Mouse (Mus musculus) megakaryocyte, adult 5-6 weeks (primary cell): ENCODE measurements around the gene Rmi2. TPM values are rescaled to one million over a fixed set of nuclear protein-coding genes. Genes with fewer than 3 reads are reported as not detected.
A peak's percentile ranks its signal among the peaks of the same experiment; 100 is the strongest.
"Not testable (repeated sequence)": the region's sequence is repeated elsewhere in the genome, so short reads cannot be mapped to it uniquely, and the experiment has no call there.

Source experiments
- ATAC-seq: 2 replicates; pipeline ENCODE4 v1.8.0; 2016; ENCODE audit warnings: mild to moderate bottlenecking, inconsistent platforms; ENCODE audit not compliant: poor library complexity, severe bottlenecking
- total RNA-seq, 2 experiments: library from RNA; stranded (forward) in 1 of 2; stranded (reverse) in 1 of 2; fragments of 153-499, 151-499 nt in 1 of 2; fragments of 221-1000, 200-1000 nt in 1 of 2; gene quantifications; 2 replicates each; pipeline versions ENCODE4 v1.2.3 to v1.2.4; 2015 to 2017

Gene Rmi2
- total RNA-seq, 2 experiments from 2014 or later = 2.9 to 4.8 TPM

DNA sequence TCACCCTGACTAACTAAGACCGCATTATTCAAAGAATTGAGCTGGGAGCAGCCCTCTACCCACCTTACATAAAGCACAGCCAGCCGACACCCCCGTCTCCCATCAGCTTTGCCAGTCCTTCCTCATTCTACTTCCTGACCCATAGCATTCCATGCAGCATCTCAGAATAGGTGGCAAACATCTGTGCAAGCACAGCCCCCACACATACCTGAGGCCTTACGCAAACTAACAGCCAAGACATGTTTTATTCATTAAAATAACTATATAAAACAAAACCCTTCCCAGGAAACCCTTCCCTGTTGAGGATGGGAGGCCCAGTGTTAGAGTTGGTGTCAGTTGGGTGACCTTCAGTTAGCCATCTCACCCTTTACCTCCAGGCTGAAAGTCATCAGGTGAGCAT, 9.0 kb upstream of the Rmi2 start:
- ATAC-seq = no peak

DNA sequence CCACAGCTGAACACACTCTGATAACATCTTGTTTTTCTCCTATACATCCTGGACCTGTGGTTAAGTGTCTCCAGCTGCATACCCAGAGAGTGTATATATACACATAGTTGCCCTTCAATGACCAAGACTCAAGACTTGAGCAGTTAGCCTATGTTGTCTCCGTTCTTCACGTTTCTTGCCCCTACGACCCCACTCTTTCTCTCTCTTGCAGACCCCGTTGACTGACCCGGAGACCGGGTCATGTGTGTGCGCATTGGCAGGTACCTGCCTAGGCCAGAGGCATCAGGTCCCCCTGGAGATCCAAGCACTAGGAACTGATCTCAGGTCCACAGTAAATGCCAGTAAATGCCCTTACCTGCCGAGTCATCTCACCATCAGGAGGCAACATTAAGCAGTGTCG, 7.6 kb upstream of the Rmi2 start:
- ATAC-seq = no peak

DNA sequence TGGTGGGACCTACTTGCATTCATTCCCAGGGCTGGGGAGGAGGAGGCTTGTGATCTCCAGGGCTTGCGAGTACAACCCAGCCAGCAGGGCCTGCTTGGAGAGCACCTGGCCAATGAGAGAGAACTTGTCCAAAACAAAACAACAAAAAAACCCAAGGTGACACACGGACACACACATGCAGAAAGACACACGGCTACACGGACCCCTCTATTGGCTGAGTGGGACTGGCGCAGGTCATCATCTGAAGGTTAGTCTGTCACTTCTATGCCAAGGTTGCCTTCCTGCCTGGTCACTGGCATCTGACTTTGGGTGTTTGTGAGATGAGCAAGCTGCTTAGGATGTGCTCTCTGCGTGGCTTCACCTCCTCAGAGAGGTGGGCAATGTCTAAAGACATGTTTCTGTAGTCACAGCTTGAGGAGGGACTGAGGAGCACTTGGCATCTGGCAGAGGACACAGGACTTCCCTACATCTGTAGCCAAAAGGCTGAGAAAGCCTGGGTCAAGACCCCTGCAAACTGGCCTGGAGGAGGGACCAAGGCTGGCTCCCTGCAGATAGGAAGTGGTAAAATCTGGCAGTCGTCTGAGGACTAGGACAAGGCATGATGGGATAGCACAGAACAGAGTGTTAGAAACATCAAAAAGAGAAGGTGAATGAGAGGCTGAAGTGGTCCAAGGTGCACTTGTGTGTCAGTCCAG, 6.9 kb upstream of the Rmi2 start:
- ATAC-seq = no peak

DNA sequence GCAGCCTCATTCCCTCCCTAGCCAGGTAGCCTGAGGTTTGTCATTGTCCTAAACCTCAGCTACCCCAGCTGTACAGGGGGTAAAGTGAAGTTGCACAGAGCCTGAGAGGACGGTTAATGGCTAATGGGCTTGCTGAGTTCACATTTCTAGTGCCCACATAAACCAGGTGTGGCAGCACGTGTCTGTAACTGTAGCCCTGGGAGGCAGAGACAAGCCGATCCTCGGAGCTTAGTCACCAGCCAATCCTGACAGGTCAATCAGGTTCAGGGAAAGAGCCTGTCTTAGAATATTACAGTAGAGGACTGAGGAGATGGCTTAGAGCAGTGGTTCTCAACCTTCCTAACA, 6.4 kb upstream of the Rmi2 start:
- no peak for ATAC-seq

DNA sequence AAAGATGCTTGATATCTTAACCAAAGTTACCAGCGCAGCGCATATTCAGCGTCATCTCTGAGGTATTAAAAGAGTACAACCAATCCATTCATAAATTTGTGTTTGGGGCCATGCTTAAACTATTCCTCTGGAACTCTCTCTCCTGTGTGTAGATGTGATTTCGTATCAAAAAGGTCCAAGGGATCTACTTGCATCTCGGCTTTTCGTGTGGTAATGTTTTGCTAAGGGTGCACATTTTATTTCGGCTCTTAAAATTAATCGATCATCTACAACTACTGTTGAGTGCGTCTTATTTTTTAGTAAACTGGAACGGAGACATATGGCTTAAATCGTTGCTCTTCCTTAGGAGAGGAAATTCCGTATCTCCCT, 333 bp upstream of the Rmi2 start:
- ATAC-seq = no peak

DNA sequence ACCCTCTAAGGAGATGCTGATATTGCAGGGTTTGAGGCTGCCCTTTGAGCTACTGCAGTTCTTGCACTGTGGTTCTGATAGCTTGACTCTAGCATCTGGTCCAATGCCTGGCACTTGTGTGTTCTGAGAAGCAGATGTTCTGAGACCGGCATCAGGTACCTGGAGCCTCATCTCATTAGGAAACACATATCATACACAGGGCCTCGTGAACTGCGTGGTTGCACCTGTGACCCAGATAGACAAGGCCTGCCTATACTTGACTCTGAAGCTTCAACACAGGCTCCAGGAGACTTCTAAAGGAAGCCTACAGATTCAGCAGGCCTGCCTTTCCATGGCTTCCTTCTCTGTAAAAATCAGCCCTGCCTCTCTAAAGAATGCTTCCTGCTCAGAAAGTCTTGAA, 1.5 kb downstream of the Rmi2 start:
- no peak for ATAC-seq

DNA sequence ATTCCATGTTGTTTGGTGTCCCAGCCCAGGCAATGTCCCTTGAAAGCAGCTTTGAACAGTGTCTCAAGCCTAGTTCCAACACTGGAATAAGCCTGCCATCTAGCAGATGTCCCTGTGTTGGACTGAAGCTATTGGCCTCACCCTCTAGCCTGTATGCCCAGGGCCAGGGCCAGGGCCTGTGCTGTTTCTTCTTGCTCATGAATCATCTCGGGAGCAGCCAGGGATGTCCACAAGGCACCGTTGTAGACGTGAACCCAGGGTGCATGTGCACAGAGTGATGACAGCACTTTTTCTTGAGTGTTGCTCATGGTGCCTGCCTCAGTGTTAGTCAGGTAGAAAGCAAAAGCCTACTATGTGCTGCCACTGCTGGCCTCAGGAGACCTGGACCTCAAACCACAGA, 2.4 kb downstream of the Rmi2 start:
- no peak for ATAC-seq

DNA sequence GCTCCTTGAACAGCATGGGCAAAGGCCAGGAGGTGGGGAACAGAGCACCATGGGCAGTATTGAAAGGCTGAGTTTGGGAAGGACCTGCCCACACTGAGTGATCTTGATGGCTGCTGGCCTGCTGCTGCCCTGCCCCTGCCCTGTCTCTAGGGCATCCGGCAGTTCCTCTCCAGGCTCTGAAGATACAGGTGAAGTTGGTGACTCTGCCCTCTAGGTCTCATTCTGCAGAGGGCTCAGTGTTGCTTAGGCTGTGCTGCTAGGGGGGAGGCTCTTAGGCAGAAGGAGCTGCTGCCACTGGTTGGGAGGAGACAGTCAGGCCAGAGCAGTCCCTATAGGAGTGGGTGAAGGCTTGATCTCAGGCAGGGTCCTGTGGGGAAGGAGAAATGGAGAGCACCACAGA, 3.0 kb downstream of the Rmi2 start:
- peak; percentile 18 for ATAC-seq

DNA sequence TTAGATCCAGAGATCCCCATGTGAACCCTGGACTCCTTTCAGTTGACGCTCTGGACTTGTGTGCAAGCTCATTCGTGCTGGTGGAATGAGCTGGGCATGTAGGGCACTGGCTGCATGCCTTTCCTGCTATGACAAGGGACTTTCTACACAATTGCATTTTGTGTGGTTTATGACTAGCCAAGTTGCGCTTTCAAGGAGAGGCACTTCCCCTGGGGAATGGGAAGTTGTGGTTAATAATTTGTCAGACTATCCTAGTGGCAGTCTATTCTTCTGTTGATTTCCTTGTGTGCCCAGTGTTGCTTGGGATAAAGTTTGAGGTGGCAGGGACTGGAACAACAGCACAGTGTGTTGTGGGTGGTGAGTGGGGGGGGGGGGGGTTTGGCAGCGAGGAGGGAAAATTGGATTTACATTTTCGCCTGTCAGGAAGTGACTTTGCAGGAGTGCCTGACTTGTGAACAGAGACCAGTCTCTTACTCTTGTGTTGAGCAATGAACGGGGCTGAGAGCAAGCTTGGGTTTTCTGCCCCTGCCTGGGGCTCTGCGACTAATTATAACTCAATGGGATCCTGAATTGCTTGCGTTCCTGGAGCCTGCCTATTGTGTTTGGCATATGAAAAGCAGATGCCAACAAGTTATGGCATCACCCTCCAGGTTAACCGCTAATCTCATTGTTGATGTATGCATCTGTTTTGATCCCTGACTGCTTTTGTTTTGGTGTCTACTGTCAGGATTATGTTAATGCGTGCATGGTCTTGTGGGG, 3.8 kb downstream of the Rmi2 start:
- ATAC-seq = peak; percentile 80

DNA sequence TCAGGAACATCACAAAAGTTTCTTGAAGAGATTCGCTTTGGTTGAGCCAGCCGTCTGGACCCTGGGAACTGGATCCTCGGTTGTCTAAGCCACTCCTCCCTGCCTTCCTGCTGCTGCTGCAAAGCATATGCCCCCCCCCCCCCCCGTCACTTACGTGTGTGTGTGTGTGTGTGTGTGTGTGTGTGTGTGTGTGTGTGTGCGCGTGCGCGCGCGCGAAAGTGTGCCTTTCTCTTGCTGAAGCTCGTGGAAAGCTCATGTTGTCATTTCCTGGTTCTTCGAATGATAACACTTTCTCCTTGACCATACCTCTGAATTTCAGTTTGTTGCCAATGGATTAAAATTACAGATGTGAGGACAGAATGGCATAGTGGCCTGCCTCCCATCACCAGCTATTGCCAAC, 5.2 kb downstream of the Rmi2 start:
- ATAC-seq = no peak

DNA sequence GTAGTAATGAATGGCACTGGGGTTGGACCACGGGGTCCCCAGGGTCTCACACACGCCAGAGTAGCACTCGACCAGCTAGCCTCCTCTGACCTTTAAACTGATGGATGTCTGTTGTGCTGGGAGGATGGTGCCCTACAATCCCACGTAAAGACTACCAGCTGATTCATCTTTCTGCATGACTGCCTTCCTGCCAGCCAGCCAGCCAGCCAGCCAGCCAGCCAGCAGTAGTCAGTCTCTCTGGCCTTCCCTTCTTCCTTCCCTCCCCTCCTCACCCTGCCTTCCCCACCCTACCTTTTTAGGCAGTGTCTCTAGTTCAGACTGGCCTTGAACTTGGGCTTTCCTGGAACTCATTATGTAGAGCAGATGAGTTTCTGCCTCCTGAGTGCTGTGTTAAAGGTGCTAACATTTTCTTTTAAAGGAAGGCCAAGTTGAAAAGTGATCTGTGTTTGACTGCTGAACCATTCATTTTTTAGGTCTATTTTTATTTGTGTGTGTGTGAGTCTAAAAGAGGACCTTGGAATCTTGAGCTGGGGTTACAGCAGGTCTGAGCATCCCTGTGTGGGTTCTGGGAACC, 7.5 kb downstream of the Rmi2 start:
- ATAC-seq = no peak

DNA sequence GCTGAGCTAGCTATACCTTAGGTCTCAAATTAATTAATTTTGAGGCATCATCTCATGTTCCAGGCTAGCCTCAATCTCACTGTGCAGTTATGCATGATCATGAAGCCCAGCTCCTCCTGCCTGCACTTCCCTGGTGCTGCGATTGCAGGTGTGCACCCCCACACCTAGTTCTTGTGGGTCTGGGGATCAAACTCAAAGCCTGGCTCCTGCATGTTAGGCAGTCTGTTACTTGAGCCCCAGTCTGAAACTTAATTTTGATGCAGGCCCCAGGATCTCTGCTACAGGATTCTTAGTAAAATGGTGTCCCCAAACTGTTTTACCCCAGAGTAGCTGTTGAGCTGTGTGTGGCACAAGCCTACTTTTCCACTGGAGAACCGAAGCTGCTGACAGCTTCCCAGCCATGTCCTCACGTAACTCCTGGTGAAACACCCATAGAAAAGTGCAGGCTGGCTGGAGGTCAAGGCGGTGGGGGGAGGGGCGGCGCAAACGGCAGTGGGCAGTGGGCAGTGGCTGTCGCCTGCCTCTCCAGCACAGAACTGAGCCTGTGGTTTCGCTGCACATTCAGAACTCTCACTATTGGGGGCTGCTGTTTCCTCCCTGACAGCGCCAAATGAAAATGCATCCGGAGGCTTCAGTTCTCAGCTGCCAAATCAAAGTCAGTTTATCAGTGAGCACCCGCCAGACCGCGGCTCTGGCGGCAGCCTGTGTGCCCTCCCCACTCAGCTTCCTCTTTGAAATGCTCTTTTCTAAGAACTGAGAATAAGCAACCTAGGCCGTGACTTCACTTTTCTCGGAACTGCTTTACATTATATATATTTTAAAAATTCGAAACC, 8.8 kb downstream of the Rmi2 start:
- peak; percentile 87 for ATAC-seq

DNA sequence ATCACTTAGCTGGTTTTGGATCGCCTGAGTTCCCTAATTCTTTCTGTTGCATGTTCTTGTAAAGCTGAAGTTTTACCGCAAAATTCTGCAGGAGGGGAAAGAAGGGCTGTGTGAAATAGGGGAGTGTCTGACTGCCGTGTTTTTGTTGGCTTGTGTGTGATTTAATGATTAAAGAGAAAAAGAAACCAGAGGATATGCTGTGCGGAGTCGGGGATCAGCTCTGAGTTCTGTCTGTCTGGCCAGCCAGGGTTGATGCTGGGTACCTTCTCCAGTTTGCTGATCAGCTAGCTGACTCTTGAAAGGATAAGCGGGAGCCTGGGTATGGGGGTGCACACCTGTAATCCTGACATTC, 9.4 kb downstream of the Rmi2 start:
- peak; percentile 50; the same call in 1 of the 2 replicates for ATAC-seq

DNA sequence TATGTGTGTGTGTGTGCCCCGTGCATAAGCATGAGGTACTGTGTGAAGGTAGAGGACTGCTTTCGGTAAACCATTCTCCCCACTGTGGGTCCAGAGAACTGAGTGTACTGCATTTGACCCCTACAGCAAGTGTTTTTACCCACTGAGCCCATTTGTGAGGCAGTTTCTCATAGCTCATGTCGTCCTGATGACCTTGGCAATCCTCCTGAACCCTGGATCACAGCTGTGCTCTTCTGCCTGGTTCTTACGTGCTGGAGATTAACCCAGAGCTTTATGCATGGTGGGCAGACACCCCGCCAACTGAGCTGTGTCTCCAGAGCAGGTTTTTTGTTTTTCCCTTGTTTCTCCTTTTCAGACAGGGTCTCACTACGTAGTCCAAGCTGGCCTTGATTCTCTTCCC, 11.1 kb downstream of the Rmi2 start:
- no peak for ATAC-seq

DNA sequence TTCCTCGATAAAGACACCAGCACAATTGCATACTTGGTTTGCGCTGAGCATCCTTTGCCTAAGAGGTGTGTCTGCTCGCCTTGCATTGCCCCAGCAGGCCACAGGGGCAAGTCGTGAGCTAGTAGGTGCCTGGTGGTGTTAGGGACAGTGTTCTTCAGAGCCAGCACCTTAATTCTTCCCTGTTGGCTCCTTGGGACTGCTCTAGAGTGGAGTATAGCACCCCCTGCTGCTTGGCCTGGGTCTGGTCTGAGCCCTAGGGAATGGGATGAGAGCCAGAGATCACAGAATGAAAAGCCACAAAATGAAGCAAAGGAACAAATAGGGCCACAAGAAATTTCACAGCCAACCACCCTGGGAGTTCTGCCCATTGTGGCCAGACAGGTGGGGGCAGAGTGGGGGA, 11.6 kb downstream of the Rmi2 start:
- ATAC-seq = peak; percentile 71

DNA sequence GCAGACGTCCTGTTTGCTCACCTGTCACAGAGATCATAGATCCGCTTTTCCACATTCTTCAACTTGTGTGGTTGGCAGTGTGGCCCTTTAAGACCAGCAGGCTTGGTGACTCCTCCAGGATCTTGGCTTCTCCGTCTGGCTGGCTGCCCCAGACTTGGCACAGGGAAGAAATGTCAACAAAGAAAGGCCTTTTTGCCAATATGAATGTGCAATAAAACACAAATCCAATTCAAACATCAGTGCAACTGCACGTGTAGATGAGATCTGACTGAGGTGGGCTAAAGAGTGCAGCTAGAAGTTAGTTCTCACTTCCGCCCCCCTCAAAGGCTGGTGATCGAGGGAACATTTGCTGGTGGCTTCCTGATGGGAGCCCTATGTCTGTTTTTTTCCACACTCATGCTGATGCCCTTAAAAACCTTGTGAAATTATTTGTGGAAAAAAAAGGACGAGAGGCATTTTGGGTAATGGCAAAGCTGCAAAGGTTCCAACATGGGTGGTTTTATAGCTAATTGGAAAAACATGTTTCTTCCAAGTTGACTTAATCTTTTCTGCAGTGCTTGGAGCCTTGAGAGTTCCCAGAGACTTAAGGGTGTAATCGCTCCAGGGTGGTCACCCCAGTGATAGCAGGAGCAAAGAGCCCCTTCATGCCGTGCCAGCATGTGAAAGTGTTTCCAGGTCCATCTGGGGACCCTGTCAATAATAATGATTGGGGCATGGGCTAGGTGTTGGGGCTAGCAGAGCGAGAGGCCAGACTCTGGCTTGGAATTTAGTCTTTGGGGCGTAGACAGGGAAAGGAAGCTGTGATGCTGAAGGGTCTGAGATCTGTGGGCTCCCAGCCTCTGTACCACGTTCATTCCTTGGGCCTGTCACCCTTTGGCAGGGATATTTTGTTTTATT, 15.4 kb downstream of the Rmi2 start:
- no peak for ATAC-seq

DNA sequence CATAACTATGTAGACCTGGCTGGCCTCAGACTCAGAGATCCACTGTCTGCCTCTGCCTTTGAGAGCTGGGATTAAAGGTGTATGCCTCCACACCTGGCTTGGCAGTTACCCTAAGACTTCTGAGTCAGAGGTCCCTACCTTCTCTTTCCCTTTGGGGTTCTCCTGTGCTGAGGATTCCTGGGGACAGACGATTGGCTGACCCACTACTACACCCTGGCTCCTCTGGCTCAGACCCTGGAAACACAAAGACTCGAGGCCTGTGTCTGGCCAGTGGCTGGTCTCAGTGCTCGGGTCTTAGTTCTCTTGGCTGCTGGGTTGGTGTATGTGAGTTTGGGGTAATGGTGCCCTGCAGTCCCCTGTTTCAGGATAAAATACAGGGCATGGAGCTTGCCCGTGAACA, 16.0 kb downstream of the Rmi2 start:
- ATAC-seq = no peak

DNA sequence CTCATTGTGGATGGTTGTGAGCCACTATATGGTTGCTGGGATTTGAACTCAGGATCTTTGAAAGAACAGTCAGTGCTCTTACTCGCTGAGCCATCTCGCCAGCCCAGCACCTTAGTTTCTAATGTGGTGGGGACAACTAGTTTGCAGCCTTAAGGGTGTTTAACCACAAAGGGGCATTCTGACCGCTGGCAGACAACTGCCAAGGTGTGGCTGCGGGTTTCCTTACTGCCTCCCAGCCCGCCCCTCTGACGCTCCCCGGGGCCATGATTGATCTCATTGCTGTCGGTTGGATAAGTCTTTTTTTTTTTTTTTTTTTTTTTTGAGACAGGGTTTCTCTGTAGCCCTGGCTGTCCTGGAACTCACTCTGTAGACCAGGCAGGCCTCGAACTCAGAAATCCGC, 17.4 kb downstream of the Rmi2 start:
- ATAC-seq = not testable (repeated sequence)

DNA sequence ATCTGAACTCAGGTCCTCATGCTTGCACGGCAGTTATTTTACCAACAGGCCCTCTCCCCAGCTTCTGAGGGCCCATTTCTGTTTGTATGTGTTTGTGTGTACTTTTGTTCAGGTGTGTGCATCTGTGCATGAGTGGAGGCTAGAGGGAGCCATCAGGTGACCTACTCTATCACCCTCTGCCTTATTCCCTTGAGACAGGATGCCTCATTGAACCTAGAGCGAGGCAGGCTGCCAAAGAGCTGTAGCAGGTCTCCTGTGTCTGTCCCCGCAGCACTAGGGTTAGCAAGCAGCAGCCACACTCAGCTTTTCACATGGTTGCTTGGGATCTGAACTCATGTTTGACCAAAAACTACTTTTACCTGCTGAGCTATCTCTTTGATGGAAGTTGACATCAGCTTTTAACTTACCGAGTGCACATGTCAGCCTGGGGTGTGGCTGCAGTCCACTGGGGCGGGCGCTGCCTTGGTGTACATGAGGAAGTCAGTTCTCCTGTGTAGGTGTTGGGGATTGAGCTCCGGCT, 24.9 kb downstream of the Rmi2 start:
- ATAC-seq = no peak

DNA sequence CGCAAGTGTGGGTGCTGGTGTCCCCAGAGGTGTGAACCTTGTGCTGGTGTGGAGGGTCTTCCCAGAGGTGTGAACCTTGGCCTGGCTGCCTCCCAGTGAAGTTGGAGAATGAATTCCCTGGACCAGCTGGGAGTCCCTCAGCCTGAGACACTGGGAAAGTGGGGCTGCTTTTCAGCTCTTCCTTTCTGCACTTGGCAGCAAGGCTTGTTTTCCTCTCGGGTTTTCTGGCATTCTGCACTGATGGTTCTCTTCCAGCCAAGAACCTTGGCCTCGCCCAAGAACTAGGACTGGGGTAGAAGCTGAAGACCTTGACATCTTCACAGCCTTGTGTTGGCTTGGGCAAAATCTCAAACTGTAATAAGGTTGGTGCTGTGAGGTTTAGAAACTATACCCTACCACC, 26.5 kb downstream of the Rmi2 start:
- ATAC-seq = no peak
